Mouse (Mus musculus) E14TG2a.4 (cell line): ENCODE results near the gene Marveld1.

Experiments used
- CTCF ChIP-seq: conservative IDR thresholded peaks from 2 replicates; pipeline ENCODE4 v1.5.1; 2014; ENCODE audit warnings: low read length
- NANOG ChIP-seq: IDR thresholded peaks from 2 replicates; pipeline ENCODE4 v1.6.1; 2014; ENCODE audit warnings: borderline replicate concordance, low read length, mixed read lengths
- POU5F1 ChIP-seq: IDR thresholded peaks from 2 replicates; pipeline ENCODE4 v1.6.1; 2014; ENCODE audit warnings: low read length, borderline replicate concordance

GRCm38 (mm10) chr19:42148569-42148860, 1.3 kb downstream of the Marveld1 start:
- TF ChIP-seq CTCF: no peak
- no peak for TF ChIP-seq POU5F1
- no peak for TF ChIP-seq NANOG
